Mouse (Mus musculus) megakaryocyte, embryonic 14.5 days (primary cell): ENCODE data around the gene Glis1.

Experiments
- FLI1 ChIP-seq: IDR thresholded peaks from 2 replicates; pipeline ENCODE4 v1.6.1; 2012; ENCODE audit warnings: low read length, inconsistent platforms, mixed read lengths
- GATA1 ChIP-seq: IDR thresholded peaks from 3 replicates; pipeline ENCODE4 v1.6.1; 2012; ENCODE audit warnings: mixed read lengths, low read length, inconsistent platforms, borderline replicate concordance

GRCm38 (mm10) chr4:107482541-107482940, 48.1 kb downstream of the Glis1 start:
- no peak for TF ChIP-seq GATA1
- TF ChIP-seq FLI1 = no peak
